Mouse (Mus musculus) embryonic facial prominence, embryonic 13.5 days (tissue): ENCODE results near the gene Olfr301. TPM values are rescaled to one million over a fixed set of nuclear protein-coding genes. Genes with fewer than 3 reads are reported as not detected.

Experiments used
- ATAC-seq: fragments of 200-750 bp; cut with Nextera tagmentation; 2 replicates; pipeline ENCODE4 v1.8.0; 2017; ENCODE audit warnings: low read depth; ENCODE audit not compliant: insufficient number of reproducible peaks, insufficient read depth, low FRiP score, low TSS enrichment
- H3K27ac ChIP-seq: fragments of 300-500 bp; sonication (generic); 2 replicates; pipeline ENCODE4 v1.5.1; 2015; ENCODE audit warnings: moderate library complexity, mild to moderate bottlenecking, inconsistent platforms
- H3K27me3 ChIP-seq: fragments of 300-500 bp; sonication (generic); 2 replicates; pipeline ENCODE4 v1.6.1; 2015; ENCODE audit warnings: mild to moderate bottlenecking, inconsistent platforms
- H3K36me3 ChIP-seq: fragments of 300-500 bp; sonication (generic); 2 replicates; pipeline ENCODE4 v1.6.1; 2015; ENCODE audit warnings: mild to moderate bottlenecking, inconsistent platforms
- H3K4me1 ChIP-seq: fragments of 300-500 bp; sonication (generic); 2 replicates; pipeline ENCODE4 v1.6.1; 2015; ENCODE audit warnings: inconsistent platforms
- H3K4me2 ChIP-seq: fragments of 300-500 bp; sonication (generic); 2 replicates; pipeline ENCODE4 v1.6.1; 2015; ENCODE audit warnings: moderate library complexity, mild to moderate bottlenecking, inconsistent platforms
- H3K4me3 ChIP-seq: fragments of 300-500 bp; sonication (generic); 2 replicates; pipeline ENCODE4 v1.5.1; 2015; ENCODE audit warnings: mild to moderate bottlenecking, inconsistent platforms
- H3K9ac ChIP-seq: fragments of 300-500 bp; sonication (generic); 2 replicates; pipeline ENCODE4 v1.6.1; 2015; ENCODE audit warnings: mild to moderate bottlenecking, inconsistent platforms
- H3K9me3 ChIP-seq: fragments of 300-500 bp; sonication (generic); 2 replicates; pipeline ENCODE4 v1.6.1; 2016; ENCODE audit warnings: inconsistent platforms
- WGBS: fragments of 180-500 bp; shearing (Covaris S2); methylation state at CpG from one replicate; pipeline ENCODE4 v1.1.7; 2015; ENCODE audit warnings: mixed read lengths; 5-methylcytosine and 5-hydroxymethylcytosine counted together
- polyA plus RNA-seq: library from polyadenylated mRNA; unstranded; fragments of >200 nt; fragmentation: Nextera tagmentation; extraction: Ambion mirVana; gene quantifications from 2 replicates; pipeline ENCODE4 v1.2.1, GENCODE M21; 2015

Olfr301 gene
- not detected in 2 replicates for polyA plus RNA-seq

DNA sequence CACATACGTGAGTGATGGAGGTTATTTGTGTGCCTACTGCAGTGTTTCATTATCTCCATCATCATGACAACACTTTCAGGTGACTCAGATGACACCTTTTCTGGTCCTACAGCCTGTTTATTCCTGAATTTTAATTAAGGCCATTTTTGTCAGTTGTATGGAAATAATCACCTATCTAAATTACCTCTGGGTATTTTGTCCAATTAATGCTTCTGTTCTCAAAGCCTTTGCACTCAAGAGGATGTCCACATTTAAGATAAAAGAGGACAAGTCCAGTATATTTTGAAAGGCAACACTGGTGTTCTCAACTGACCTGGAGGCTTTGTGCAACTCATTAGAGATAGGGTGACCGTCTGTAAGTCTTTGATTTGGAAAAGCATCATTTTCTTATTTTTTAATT lies at the start of gene Olfr301:
Gene Olfr301, plus strand, starts transcription at position 301 of the 400 bp plus-strand sequence.
- H3K4me3 ChIP-seq = no peak within 1 kb of the TSS
- WGBS = 82% methylated on average over 2 of the region's 2 CpGs
- no peaks in the 10 kb centered on the region for H3K4me1 ChIP-seq
- H3K4me2 ChIP-seq = no peak within 1 kb of the TSS
- no peak for ATAC-seq
- H3K36me3 ChIP-seq = no peaks in the 10 kb centered on the region
- H3K27me3 ChIP-seq = no peaks in the 10 kb centered on the region
- H3K9ac ChIP-seq = no peak within 1 kb of the TSS
- no peak within 1 kb of the TSS for H3K27ac ChIP-seq
- no peaks in the 10 kb centered on the region for H3K9me3 ChIP-seq

DNA sequence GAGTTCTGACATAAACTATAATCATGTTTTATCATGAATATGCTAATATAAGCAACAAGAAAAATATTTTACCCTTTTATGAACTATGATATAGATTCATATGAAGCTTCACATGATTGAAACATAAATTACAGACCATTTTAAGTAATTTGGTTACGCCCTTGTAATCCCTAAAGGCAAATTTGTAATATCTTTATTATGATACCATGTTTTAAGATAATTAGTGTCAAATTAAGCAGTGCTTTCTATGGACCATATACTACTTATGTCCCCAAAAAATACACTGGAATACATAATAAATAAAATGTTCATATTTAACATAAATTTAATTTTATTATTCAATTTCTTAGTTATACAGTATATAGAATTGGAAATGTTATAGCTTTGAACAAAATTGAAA lies 36.8 kb upstream of the Olfr301 start, which contains the start of gene Olfr305:
Gene Olfr305, minus strand, starts transcription at position 101 of the 400 bp plus-strand sequence.
- Histone ChIP-seq H3K36me3 (no peaks in the 10 kb centered on the region), H3K9me3 (no peaks in the 10 kb centered on the region), H3K4me3 (no peak within 1 kb of the TSS), H3K9ac (no peak within 1 kb of the TSS), H3K4me1 (no peaks in the 10 kb centered on the region), H3K27me3 (no peaks in the 10 kb centered on the region), H3K27ac (no peak within 1 kb of the TSS), H3K4me2 (no peak within 1 kb of the TSS)
- 82% methylated on average over 1 of the region's 1 CpGs for WGBS
- no peak for ATAC-seq

DNA sequence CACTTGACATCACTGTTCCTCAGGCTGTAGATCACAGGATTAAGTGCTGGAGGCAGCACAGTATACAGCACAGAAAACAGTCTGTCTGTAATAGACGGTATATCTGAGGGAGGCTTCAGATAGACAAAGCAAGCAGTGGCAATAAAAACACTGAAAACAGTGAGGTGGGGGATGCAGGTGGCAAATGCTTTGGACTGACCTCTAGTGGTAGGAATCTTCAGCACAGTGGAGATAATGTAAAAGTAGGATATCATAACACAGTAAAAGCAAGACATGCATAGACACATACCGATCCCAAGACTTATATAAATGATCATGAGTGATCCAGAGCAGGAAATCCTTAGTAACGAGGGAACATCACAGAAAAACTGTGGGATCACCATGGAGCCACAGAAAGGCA lies 17.9 kb upstream of the Olfr301 start:
- Histone ChIP-seq H3K9me3 (no peaks in the 10 kb centered on the region), H3K4me2 (no peak overlapping the region), H3K36me3 (no peaks in the 10 kb centered on the region), H3K4me1 (no peaks in the 10 kb centered on the region), H3K27me3 (no peaks in the 10 kb centered on the region), H3K4me3 (no peak overlapping the region), H3K27ac (no peak overlapping the region), H3K9ac (no peak overlapping the region)
- 65% methylated on average over 3 of the region's 3 CpGs for WGBS
- no peak for ATAC-seq

DNA sequence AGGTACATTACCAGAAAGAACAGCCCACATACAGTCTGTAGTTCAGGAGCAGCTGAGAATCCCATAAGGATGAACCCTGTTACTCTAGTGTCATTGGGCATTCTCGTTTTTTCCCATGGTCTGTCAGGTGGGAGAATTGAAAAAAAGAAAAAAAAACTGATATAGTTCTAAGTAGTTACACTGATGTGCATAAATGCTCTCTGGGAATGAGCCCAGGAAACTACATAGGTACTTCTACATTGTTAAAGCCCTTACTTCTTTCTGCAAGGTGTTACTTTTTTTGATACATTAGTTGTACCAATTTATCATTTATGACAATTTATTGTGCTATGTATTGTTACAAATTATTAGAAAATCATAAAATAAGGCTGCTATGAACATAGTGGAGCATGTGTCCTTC lies 17.1 kb upstream of the Olfr301 start, which contains the start of gene Olfr304:
Gene Olfr304, minus strand, starts transcription at position 101 of the 400 bp plus-strand sequence.
- Histone ChIP-seq H3K9ac (no peak within 1 kb of the TSS), H3K9me3 (no peaks in the 10 kb centered on the region), H3K27me3 (no peaks in the 10 kb centered on the region), H3K4me1 (no peaks in the 10 kb centered on the region), H3K4me2 (no peak within 1 kb of the TSS), H3K27ac (no peak within 1 kb of the TSS), H3K36me3 (no peaks in the 10 kb centered on the region), H3K4me3 (no peak within 1 kb of the TSS)
- no peak for ATAC-seq
- 61% methylated on average over 1 of the region's 1 CpGs for WGBS

DNA sequence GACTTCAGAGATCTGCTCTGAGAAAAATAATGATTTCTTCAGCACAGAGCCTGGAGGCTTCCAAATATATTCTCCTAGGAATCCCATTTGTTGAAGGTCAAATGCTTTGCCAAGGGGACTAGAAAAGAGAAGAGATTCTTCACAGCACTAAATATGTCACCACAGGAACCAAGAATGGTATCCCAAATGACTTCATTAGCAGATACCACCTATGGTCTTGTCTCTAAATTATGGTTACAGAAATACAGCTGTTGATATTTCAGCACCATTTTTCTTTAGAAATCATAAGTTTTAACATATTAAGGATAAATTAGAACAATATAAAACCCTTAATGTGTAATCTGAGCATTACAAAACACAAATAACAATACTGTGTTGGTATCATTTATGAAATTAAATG lies 6.0 kb upstream of the Olfr301 start, which contains the start of gene Olfr303:
Gene Olfr303, minus strand, starts transcription at position 101 of the 400 bp plus-strand sequence.
- no peak for ATAC-seq
- H3K36me3 ChIP-seq = no peaks in the 10 kb centered on the region

DNA sequence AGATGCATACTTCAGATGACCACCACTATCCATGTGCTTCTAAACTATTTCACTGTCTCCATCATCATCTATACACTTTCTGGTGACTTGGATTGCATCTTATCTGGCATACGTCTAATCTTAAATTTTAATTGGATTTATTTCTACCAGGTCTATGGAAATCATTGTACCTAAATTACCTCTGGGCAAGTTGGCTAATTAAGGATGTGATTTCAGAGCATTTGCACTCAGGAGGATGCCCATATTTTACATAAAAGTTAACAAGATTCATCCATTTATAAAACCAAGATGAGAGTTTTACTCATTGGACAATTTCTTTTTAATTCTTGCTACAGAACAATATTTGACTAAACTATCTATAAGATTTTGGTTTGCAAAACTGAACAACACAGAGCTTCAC lies 56.0 kb downstream of the Olfr301 start, which contains the start of gene Olfr299:
Gene Olfr299, plus strand, starts transcription at position 301 of the 400 bp plus-strand sequence.
- ATAC-seq = no peak
- Histone ChIP-seq H3K9me3 (no peaks in the 10 kb centered on the region), H3K9ac (no peak within 1 kb of the TSS), H3K4me2 (no peak within 1 kb of the TSS), H3K27ac (no peak within 1 kb of the TSS), H3K36me3 (no peaks in the 10 kb centered on the region), H3K4me3 (no peak within 1 kb of the TSS), H3K27me3 (no peaks in the 10 kb centered on the region), H3K4me1 (no peaks in the 10 kb centered on the region)
- 77% methylated on average over 1 of the region's 1 CpGs for WGBS

More for the DNA sequence above, 6.0 kb upstream of the Olfr301 start, which contains the start of gene Olfr303:
- Histone ChIP-seq H3K27ac (no peak within 1 kb of the TSS), H3K9me3 (no peaks in the 10 kb centered on the region), H3K9ac (no peak within 1 kb of the TSS), H3K4me1 (no peaks in the 10 kb centered on the region), H3K4me3 (no peak within 1 kb of the TSS), H3K4me2 (no peak within 1 kb of the TSS), H3K27me3 (no peaks in the 10 kb centered on the region)

Other genes with a start within 250 kb of the Olfr301 start
- gene Vmn2r75, start 232.1 kb upstream of the Olfr301 start, polyA plus RNA-seq = not detected in 2 replicates
- gene Vmn2r76, start 157.5 kb upstream of the Olfr301 start, polyA plus RNA-seq = not detected in 2 replicates
- gene Olfr310, start 126.7 kb upstream of the Olfr301 start, polyA plus RNA-seq = not detected in 2 replicates
- gene Olfr309, start 90.1 kb upstream of the Olfr301 start, polyA plus RNA-seq = not detected in 2 replicates
- gene Olfr308, start 78.2 kb upstream of the Olfr301 start, polyA plus RNA-seq = not detected in 2 replicates
- not detected in 2 replicates for gene Olfr307, start 66.3 kb upstream of the Olfr301 start, polyA plus RNA-seq
- not detected in 2 replicates for gene Olfr305, start 36.9 kb upstream of the Olfr301 start, polyA plus RNA-seq
- gene Olfr304, start 17.2 kb upstream of the Olfr301 start, polyA plus RNA-seq = not detected in 2 replicates
- not detected in 2 replicates for gene Olfr303, start 6.1 kb upstream of the Olfr301 start, polyA plus RNA-seq
- gene Olfr299, start 56.1 kb downstream of the Olfr301 start, polyA plus RNA-seq = 0.06 TPM in 1 of 2 replicates, not detected in the other
- not detected in 2 replicates for gene Olfr298, start 88.6 kb downstream of the Olfr301 start, polyA plus RNA-seq
- not detected in 2 replicates for gene Olfr297, start 116.1 kb downstream of the Olfr301 start, polyA plus RNA-seq
- not detected in 2 replicates for gene Olfr295, start 180.0 kb downstream of the Olfr301 start, polyA plus RNA-seq
- not detected in 2 replicates for gene Olfr294, start 212.8 kb downstream of the Olfr301 start, polyA plus RNA-seq
- gene Olfr293, start 245.2 kb downstream of the Olfr301 start, polyA plus RNA-seq = not detected in 2 replicates